Mouse (Mus musculus) Patski (cell line): ENCODE results near the gene Zfp941. TPM values are rescaled to one million over a fixed set of nuclear protein-coding genes. Genes with fewer than 3 reads are reported as not detected.
"Not testable (repeated sequence)": the region's sequence is repeated elsewhere in the genome, so short reads cannot be mapped to it uniquely, and the experiment has no call there.

Experiments used
- ATAC-seq: fragments of 100-300 bp; one replicate; pipeline ENCODE4 v1.8.0; 2021
- CTCF ChIA-PET: fragments of 350-600 bp; sonication (Branson Sonifier 250); formaldehyde crosslinking; loops from one replicate; lab custom pipeline; 2022; ENCODE audit warnings: inconsistent platforms; lab: Charles Lee
- POLR2A ChIA-PET: fragments of 350-600 bp; sonication (Branson Sonifier 250); formaldehyde crosslinking; loops from one replicate; lab custom pipeline; 2022; ENCODE audit warnings: antibody characterized with exemption, inconsistent platforms; lab: Charles Lee
- DNase-seq: peaks from one replicate; pipeline ENCODE4 v3.0.0-alpha.2; 2011; ENCODE audit warnings: low read depth, low spot score
- H3K27me3 ChIP-seq: fragments of 371-371 bp; one replicate; pipeline ENCODE4 v1.5.1; 2021
- CTCF ChIP-seq: fragments of 100-300 bp; IDR thresholded peaks from one replicate; pipeline ENCODE4 v1.5.1; 2021
- in situ Hi-C: fragments of 300-500 bp; cut with MboI; formaldehyde crosslinking; loops from 3 replicates; pipeline ENCODE4 v1.11.1; 2018; ENCODE audit warnings: low pct_unique_long_range_greater_than_20kb, mixed read lengths
- polyA plus RNA-seq: library from polyadenylated mRNA; unstranded; gene quantifications from one replicate; pipeline ENCODE4 v1.2.3, GENCODE M21; 2021

Gene Zfp941
- polyA plus RNA-seq, 1 experiment from 2014 or later = not detected

DNA sequence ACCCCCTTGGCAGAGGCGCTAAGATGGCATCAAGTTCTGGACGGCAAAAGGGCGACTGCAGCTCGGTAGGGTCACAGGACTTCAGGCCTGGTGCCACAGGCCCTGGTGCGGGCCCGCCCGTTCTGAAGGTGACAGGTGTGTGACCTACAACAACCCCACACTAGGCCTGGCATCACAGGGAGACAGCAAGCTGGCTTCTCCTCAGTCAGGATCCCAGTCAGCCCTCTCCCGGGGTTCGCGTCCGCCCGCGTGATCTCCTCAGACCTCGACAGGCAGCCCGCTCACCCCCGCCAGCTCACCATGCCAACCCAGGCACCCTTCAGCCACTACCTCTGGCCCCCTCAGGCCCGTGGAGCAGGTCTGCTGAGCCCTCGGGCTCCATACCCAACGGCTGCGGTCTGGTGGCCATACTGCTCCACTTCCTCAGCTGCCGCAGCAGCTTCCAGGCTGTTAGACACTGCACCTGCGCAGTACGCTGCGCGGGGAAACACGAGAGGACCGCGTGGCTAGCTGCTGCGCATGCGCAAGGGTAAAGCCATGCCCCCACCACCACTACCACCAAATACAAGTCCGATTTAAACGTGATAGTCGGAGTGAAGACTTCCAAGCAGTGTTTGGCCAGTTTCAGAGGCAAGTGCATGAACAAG lies 34.4 kb downstream of the Zfp941 start, which contains the start of gene Syce1:
Gene Syce1 (minus strand): TSS at position 447 of the 647 bp plus-strand sequence.
- peaks cover 4% of the 10 kb centered on the region for H3K27me3 ChIP-seq
- CTCF ChIA-PET = no interaction called here
- no peak for TF ChIP-seq CTCF
- no peak for DNase-seq
- POLR2A ChIA-PET = interaction anchor here (0.5 kb wide), 1 partner anchor 279 kb away, joined by 3 read pairs; no protein-coding TSS in a partner anchor
- no peak for ATAC-seq
- in situ Hi-C loops = no loop called here

DNA sequence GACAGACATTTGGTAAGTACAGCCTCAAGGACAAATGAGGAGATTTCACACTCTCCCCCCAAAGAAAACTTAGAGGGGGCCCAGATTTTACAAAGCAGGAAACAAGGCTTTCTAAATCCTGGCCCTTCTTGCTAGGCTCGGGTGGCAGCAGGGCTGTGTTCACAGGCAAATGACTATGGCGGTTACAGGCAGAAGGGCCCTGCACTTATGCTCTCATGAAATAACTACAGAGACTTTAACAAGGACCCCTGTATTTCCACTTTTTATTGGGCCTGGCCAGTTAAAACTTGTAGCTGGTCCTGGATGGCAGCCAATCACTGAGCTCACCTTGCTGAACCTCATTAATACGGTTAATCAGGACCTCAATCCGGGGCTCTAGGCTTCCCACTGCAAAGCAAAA lies 41.4 kb downstream of the Zfp941 start:
- POLR2A ChIA-PET = no interaction called here
- no peak for TF ChIP-seq CTCF
- in situ Hi-C loops = no loop called here
- DNase-seq (no peak), ATAC-seq (no peak)
- CTCF ChIA-PET = interaction anchor here (1.1 kb wide), 1 partner anchor 12 kb away, joined by 3 read pairs; no protein-coding TSS in a partner anchor
- peaks cover 14% of the 10 kb centered on the region for H3K27me3 ChIP-seq

DNA sequence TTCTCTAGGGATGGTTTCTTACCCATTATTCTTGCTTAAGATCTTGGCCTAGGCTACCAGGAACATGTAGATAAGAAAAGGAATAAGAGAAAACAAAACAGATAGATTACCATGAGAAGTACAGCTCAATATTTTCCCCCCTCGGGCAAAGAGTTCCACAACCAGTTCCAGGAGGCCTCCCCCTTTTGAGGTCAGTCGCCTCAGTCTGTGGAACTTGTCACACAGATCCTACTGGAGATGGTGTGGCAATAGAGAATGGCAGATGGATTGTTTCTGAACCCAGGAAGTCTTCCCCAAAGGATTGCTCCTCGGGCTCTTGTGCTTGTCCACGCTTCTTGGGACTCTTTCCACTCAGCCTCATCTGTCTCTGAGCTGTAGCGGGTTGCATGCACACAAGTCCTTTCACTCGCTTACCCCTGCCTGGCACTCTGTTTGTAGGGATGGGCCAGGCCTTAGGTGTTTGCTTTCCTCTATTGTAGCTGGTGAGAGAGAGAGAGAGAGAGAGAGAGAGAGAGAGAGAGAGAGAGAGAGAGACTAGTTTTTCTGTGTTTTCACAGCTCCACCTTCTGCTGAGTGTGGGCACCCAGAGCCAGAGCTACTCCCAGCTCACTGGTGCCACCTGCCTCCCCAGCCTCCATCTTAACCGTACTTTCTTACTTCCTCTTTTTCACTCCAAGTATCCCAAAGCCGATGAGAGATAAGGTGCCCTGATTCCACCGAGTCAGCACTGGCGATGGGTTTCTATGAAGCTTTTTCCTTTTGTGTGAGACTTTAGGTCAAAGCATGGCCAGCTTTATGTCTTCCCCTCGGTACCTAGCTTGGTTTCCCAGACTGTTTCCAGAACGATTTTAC lies 55.9 kb downstream of the Zfp941 start:
- in situ Hi-C loops = no loop called here
- ATAC-seq = no peak

DNA sequence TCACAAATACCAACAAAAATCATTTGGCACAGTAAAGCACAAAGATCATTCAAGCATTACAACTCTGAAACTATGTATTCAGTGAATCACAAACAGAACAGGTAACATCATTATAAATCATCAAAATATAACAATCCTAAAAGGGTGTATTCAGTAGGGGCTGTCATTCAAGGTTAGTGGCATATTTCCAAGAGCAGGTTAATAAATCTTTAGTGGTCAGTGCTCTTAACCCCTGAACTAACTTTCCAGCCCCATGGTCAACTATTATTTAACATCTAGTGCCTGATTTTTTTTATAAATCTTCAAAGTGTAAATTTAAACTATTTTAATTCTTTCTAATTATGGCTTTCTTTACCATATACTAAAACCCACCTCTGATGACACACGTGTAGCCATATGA lies 56.6 kb downstream of the Zfp941 start:
- in situ Hi-C loops, CTCF ChIA-PET, POLR2A ChIA-PET, ATAC-seq, H3K27me3 ChIP-seq, DNase-seq: not testable (repeated sequence)

More for the DNA sequence above, 55.9 kb downstream of the Zfp941 start:
- ChIA-PET CTCF (no interaction called here), POLR2A (no interaction called here)
- peaks cover 10% of the 10 kb centered on the region for H3K27me3 ChIP-seq
- TF ChIP-seq CTCF = no peak
- no peak for DNase-seq

DNA sequence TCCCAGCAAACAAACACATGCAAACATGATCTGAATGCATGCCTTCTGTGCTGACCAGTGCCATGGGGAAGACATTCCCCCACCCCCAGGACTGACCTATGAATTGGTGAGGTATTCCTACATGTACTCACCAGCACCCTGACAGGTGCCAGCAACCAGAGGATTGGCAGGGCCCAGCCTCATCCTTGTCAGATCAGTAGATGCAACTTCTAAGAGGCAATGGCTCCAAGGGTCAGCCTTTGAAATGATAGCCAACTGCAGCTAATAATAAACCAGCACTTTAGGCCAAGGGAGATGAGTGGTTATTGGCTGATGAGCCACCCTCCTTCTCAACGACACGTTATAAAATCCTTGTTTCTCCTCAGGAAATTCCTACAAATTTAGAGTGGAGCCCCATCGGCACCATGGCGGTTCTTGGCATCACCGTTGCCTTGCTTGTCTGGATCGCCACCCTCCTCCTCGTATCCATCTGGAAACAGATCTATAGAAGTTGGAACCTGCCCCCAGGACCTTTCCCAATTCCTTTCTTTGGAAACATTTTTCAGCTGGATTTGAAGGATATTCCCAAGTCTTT lies 58.4 kb downstream of the Zfp941 start, which contains the start of gene Cyp2e1:
Gene Cyp2e1 (plus strand): TSS at position 293 of the 574 bp plus-strand sequence.
- POLR2A ChIA-PET = no interaction called here
- CTCF ChIA-PET = no interaction called here
- peaks cover 4% of the 10 kb centered on the region for H3K27me3 ChIP-seq
- TF ChIP-seq CTCF = no peak
- ATAC-seq = no peak
- in situ Hi-C loops = no loop called here
- no peak for DNase-seq

DNA sequence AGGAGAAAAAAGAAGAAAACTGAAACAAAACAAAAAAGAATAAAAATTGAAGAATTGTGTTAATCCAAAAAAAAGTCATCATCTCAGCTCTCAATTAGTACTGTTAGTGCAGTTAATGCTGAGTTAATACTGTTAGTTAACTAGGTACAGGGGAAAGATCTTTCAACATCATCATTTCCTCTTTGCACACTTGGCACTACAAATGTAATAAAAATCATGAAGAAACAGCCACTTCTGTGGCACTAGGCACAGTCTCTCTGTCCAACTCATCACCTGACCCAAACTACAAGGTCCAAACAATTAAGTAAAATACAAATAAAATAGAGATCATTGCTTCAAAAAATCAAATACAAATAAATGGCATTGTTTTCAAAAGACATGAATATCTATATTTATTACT lies 61.3 kb downstream of the Zfp941 start:
- POLR2A ChIA-PET = no interaction called here
- H3K27me3 ChIP-seq = peaks cover 2% of the 10 kb centered on the region
- in situ Hi-C loops = no loop called here
- no peak for TF ChIP-seq CTCF
- no peak for DNase-seq
- no peak for ATAC-seq
- CTCF ChIA-PET = no interaction called here

Other genes starting within 250 kb of the Zfp941 start
- not detected for gene Olfr46, start 220.9 kb downstream of the Zfp941 start, polyA plus RNA-seq
- not detected for gene Olfr61, start 193.2 kb downstream of the Zfp941 start, polyA plus RNA-seq
- gene Olfr53, start 175.7 kb downstream of the Zfp941 start, polyA plus RNA-seq = not detected
- not detected for gene Olfr539, start 162.2 kb downstream of the Zfp941 start, polyA plus RNA-seq
- gene Olfr45, start 140.2 kb downstream of the Zfp941 start, polyA plus RNA-seq = not detected
- gene Olfr541, start 124.9 kb downstream of the Zfp941 start, polyA plus RNA-seq = not detected
- gene Cyp2e1, start 58.4 kb downstream of the Zfp941 start, polyA plus RNA-seq = not detected
- not detected for gene Syce1, start 34.3 kb downstream of the Zfp941 start, polyA plus RNA-seq
- 0.18 TPM for gene Urah, start 12.8 kb upstream of the Zfp941 start, polyA plus RNA-seq
- gene Scgb1c1, start 23.4 kb upstream of the Zfp941 start, polyA plus RNA-seq = 0.23 TPM
- 0.31 TPM for gene Odf3, start 25.6 kb upstream of the Zfp941 start, polyA plus RNA-seq
- gene Gm45785, start 34.2 kb upstream of the Zfp941 start, polyA plus RNA-seq = not detected
- gene Ric8a, start 34.8 kb upstream of the Zfp941 start, polyA plus RNA-seq = 67.0 TPM
- 28.0 TPM for gene Bet1l, start 35.4 kb upstream of the Zfp941 start, polyA plus RNA-seq
- gene Psmd13, start 59.8 kb upstream of the Zfp941 start, polyA plus RNA-seq = 148 TPM
- 48.3 TPM for gene Sirt3, start 60.1 kb upstream of the Zfp941 start, polyA plus RNA-seq
- gene Cox8b, start 78.3 kb upstream of the Zfp941 start, polyA plus RNA-seq = not detected
- gene Nlrp6, start 98.7 kb upstream of the Zfp941 start, polyA plus RNA-seq = not detected
- gene Pgghg, start 119.2 kb upstream of the Zfp941 start, polyA plus RNA-seq = 18.3 TPM
- gene Ifitm5, start 128.1 kb upstream of the Zfp941 start, polyA plus RNA-seq = 0.30 TPM
- gene Gm45717, start 133.8 kb upstream of the Zfp941 start, polyA plus RNA-seq = 0.50 TPM
- 257 TPM for gene Ifitm2, start 133.8 kb upstream of the Zfp941 start, polyA plus RNA-seq
- gene Ifitm1, start 145.0 kb upstream of the Zfp941 start, polyA plus RNA-seq = 0.22 TPM
- 8.6 TPM for gene Ifitm3, start 188.6 kb upstream of the Zfp941 start, polyA plus RNA-seq
- gene Ifitm6, start 195.7 kb upstream of the Zfp941 start, polyA plus RNA-seq = 0.21 TPM
- not detected for gene Gm17387, start 207.0 kb upstream of the Zfp941 start, polyA plus RNA-seq
- gene B4galnt4, start 238.9 kb upstream of the Zfp941 start, polyA plus RNA-seq = 2.2 TPM